Mouse (Mus musculus): ENCODE results near the gene Zbtb43.

DNA sequence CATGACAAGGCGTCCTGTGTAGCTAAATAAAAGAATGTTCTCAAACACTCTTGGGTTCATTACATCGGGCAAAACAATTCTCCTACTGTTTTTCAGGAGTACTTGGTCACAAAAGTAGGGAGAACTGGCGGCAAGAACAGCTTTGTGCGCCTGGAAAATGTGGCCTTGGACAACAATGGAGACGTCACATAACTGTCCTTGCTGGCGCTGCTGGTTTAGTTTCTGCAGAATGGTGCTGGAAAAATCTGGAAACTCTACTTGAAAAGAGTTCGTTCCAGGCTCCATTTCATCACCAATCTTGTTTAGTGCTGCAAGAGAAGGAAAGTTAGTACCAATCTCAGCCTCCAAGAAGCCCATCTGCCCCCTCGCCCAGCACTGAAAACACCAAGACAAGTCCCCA, 13.5 kb downstream of the Zbtb43 start:
- no peak for TF ChIP-seq CTCF (IDR thresholded peaks at IDR 0.05; ENCODE audit: borderline replicate concordance, insufficient read depth, low read depth, low read length)
- TF ChIP-seq POLR2A (IDR thresholded peaks at IDR 0.05; ENCODE audit: borderline replicate concordance, insufficient read depth, low read length), result no peak
